Mouse (Mus musculus) forebrain, embryonic 10.5 days (tissue): Measurements from ENCODE around the gene Pfkfb1. TPM values are rescaled to one million over a fixed set of nuclear protein-coding genes. Genes with fewer than 3 reads are reported as not detected.

ENCODE experiments used
- DNase-seq: peaks from one replicate; pipeline ENCODE4 v3.0.0-alpha.2; 2017; ENCODE audit warnings: low spot score; ENCODE audit errors: extremely low spot score
- H3K27ac ChIP-seq: fragments of 300-500 bp; sonication (generic); 2 replicates; pipeline ENCODE4 v1.5.1; 2016; ENCODE audit warnings: mild to moderate bottlenecking
- H3K27me3 ChIP-seq: fragments of 300-500 bp; sonication (generic); 2 replicates; pipeline ENCODE4 v1.6.1; 2016; ENCODE audit warnings: mild to moderate bottlenecking; ENCODE audit not compliant: poor library complexity, severe bottlenecking
- H3K36me3 ChIP-seq: fragments of 300-500 bp; sonication (generic); replicated peaks from 2 replicates; pipeline ENCODE4 v1.6.1; 2016; ENCODE audit warnings: mild to moderate bottlenecking, moderate library complexity
- H3K4me1 ChIP-seq: fragments of 300-500 bp; sonication (generic); 2 replicates; pipeline ENCODE4 v1.6.1; 2016
- H3K4me3 ChIP-seq: fragments of 300-500 bp; sonication (generic); 2 replicates; pipeline ENCODE4 v1.5.1; 2016; ENCODE audit warnings: mild to moderate bottlenecking, moderate library complexity
- H3K9me3 ChIP-seq: fragments of 300-500 bp; sonication (generic); 2 replicates; pipeline ENCODE4 v1.6.1; 2016; ENCODE audit warnings: mild to moderate bottlenecking, moderate library complexity
- WGBS: fragments of 180-500 bp; shearing (Covaris S2); methylation state at CpG from one replicate; pipeline ENCODE4 v1.1.7; 2016; 5-methylcytosine and 5-hydroxymethylcytosine counted together
- microRNA-seq: library from miRNA; unstranded; fragments of <30 nt; microRNA quantifications from one replicate; pipeline ENCODE4, GENCODE M21; 2017
- polyA plus RNA-seq: library from polyadenylated mRNA; unstranded; fragments of >200 nt; fragmentation: Nextera tagmentation; extraction: Ambion mirVana; gene quantifications from 2 replicates; pipeline ENCODE4 v1.2.1, GENCODE M21; 2016

The Pfkfb1 gene
- polyA plus RNA-seq, 1 experiment from 2014 or later = 7.9 TPM

- Histone ChIP-seq H3K4me1 (no peaks in the 10 kb centered on the region), H3K4me3 (no peak overlapping the region), H3K27me3 (peaks cover 47% of the 10 kb centered on the region), H3K27ac (no peak overlapping the region), H3K9me3 (no peaks in the 10 kb centered on the region), H3K36me3 (no peaks in the 10 kb centered on the region)
- no peak for DNase-seq
- WGBS = 89% methylated on average over 3 of the region's 3 CpGs
Measured at GRCm38 (mm10) chrX:150594176-150594575, 6.1 kb downstream of the Pfkfb1 start.

GRCm38 (mm10) chrX:150595016-150595760 lies 7.2 kb downstream of the Pfkfb1 start:
- Histone ChIP-seq H3K27me3 (peaks cover 42% of the 10 kb centered on the region), H3K4me3 (no peak overlapping the region), H3K27ac (no peak overlapping the region), H3K9me3 (no peaks in the 10 kb centered on the region), H3K4me1 (no peaks in the 10 kb centered on the region), H3K36me3 (no peaks in the 10 kb centered on the region)
- WGBS = 83% methylated on average over 9 of the region's 9 CpGs
- DNase-seq = no peak

GRCm38 (mm10) chrX:150598882-150599281 lies 10.9 kb downstream of the Pfkfb1 start:
- H3K9me3 ChIP-seq = no peaks in the 10 kb centered on the region
- H3K4me1 ChIP-seq = no peaks in the 10 kb centered on the region
- H3K4me3 ChIP-seq = no peak overlapping the region
- peaks cover 21% of the 10 kb centered on the region for H3K27me3 ChIP-seq
- no peak for DNase-seq
- H3K27ac ChIP-seq = no peak overlapping the region
- 80% methylated on average over 2 of the region's 2 CpGs for WGBS
- H3K36me3 ChIP-seq = no peaks in the 10 kb centered on the region

GRCm38 (mm10) chrX:150636421-150636820 lies 48.4 kb downstream of the Pfkfb1 start:
- Histone ChIP-seq H3K36me3 (no peaks in the 10 kb centered on the region), H3K4me1 (no peaks in the 10 kb centered on the region), H3K9me3 (no peaks in the 10 kb centered on the region), H3K4me3 (no peak overlapping the region), H3K27ac (no peak overlapping the region), H3K27me3 (peaks cover 5% of the 10 kb centered on the region; the same call in 1 of the 2 replicates)
- 79% methylated on average over 1 of the region's 1 CpGs for WGBS
- no peak for DNase-seq

- Histone ChIP-seq H3K4me3 (peak overlapping the region; percentile 62), H3K4me1 (peaks cover 6% of the 10 kb centered on the region; the same call in 1 of the 2 replicates), H3K27me3 (peaks cover 45% of the 10 kb centered on the region), H3K9me3 (no peaks in the 10 kb centered on the region), H3K27ac (peak overlapping the region; percentile 83), H3K36me3 (peaks cover 42% of the 10 kb centered on the region)
- WGBS = 37% methylated on average over 31 of the region's 44 CpGs
- no peak for DNase-seq
Measured at GRCm38 (mm10) chrX:150656122-150656907, 68.3 kb downstream of the Pfkfb1 start.

GRCm38 (mm10) chrX:150656908-150657796 lies 69.1 kb downstream of the Pfkfb1 start, which contains the start of gene Tro:
TSS of gene Tro (minus strand) at chrX:150657583.
- peak within 1 kb of the TSS; percentile 83 for H3K27ac ChIP-seq
- H3K27me3 ChIP-seq = peaks cover 48% of the 10 kb centered on the region
- peaks cover 6% of the 10 kb centered on the region; the same call in 1 of the 2 replicates for H3K4me1 ChIP-seq
- DNase-seq = peak; percentile 77
- 28% methylated on average over 37 of the region's 37 CpGs for WGBS
- H3K9me3 ChIP-seq = no peaks in the 10 kb centered on the region
- H3K4me3 ChIP-seq = peak within 1 kb of the TSS; percentile 62
- H3K36me3 ChIP-seq = peaks cover 34% of the 10 kb centered on the region

- 35% methylated on average over 3 of the region's 3 CpGs for WGBS
- Histone ChIP-seq H3K4me1 (peaks cover 6% of the 10 kb centered on the region; the same call in 1 of the 2 replicates), H3K4me3 (peak overlapping the region; percentile 62), H3K36me3 (peaks cover 28% of the 10 kb centered on the region), H3K27me3 (peaks cover 46% of the 10 kb centered on the region), H3K9me3 (no peaks in the 10 kb centered on the region), H3K27ac (no peak overlapping the region)
- DNase-seq = no peak
Measured at GRCm38 (mm10) chrX:150657797-150658118, 69.7 kb downstream of the Pfkfb1 start.

GRCm38 (mm10) chrX:150662809-150663208 lies 74.8 kb downstream of the Pfkfb1 start:
- DNase-seq = no peak
- no peaks in the 10 kb centered on the region for H3K36me3 ChIP-seq
- no peaks in the 10 kb centered on the region for H3K9me3 ChIP-seq
- WGBS = 36% methylated on average over 4 of the region's 4 CpGs
- no peak overlapping the region for H3K4me3 ChIP-seq
- H3K4me1 ChIP-seq = no peaks in the 10 kb centered on the region
- H3K27ac ChIP-seq = no peak overlapping the region
- H3K27me3 ChIP-seq = peaks cover 27% of the 10 kb centered on the region

- no peak for DNase-seq
- no peaks in the 10 kb centered on the region for H3K4me1 ChIP-seq
- H3K4me3 ChIP-seq = no peak overlapping the region
- no peak overlapping the region for H3K27ac ChIP-seq
- no peaks in the 10 kb centered on the region for H3K36me3 ChIP-seq
- 0 out of 2 replicates have a peak, but pooled peaks cover 3% of the 10 kb centered on the region for H3K27me3 ChIP-seq
- no peaks in the 10 kb centered on the region for H3K9me3 ChIP-seq
- 66% methylated on average over 1 of the region's 1 CpGs for WGBS
Measured at GRCm38 (mm10) chrX:150677505-150677904, 89.5 kb downstream of the Pfkfb1 start.

Small RNA genes lying within 50 kb of the gene (microRNA-seq; reads per million reads assigned to microRNA genes)
- not detected for gene Mir3620

Other genes starting within 250 kb of the Pfkfb1 start
- gene Tmem29, start 129.1 kb upstream of the Pfkfb1 start, polyA plus RNA-seq = 36.3 and 37.5 TPM in 2 replicates
- 60.2 and 79.0 TPM in 2 replicates for gene Alas2, start 40.9 kb upstream of the Pfkfb1 start, polyA plus RNA-seq
- 27.7 and 30.6 TPM in 2 replicates for gene Apex2, start 1.6 kb downstream of the Pfkfb1 start, polyA plus RNA-seq
- gene Tro, start 69.4 kb downstream of the Pfkfb1 start, polyA plus RNA-seq = 34.3 and 39.5 TPM in 2 replicates
- 216 and 221 TPM in 2 replicates for gene Maged2, start 226.1 kb downstream of the Pfkfb1 start, polyA plus RNA-seq